Mouse (Mus musculus) MEL (cell line): Measurements from ENCODE around the gene Fhit.

Experiments
- BHLHE40 ChIP-seq: IDR thresholded peaks from 2 replicates; pipeline ENCODE4 v1.6.1; 2012; ENCODE audit warnings: low read depth, mild to moderate bottlenecking, inconsistent platforms, low read length, improper control_type of control experiment, borderline replicate concordance
- CHD1 ChIP-seq: IDR thresholded peaks from 2 replicates; pipeline ENCODE4 v1.6.1; 2012; ENCODE audit warnings: low read depth, mild to moderate bottlenecking, inconsistent platforms, low read length, improper control_type of control experiment
- CHD2 ChIP-seq: IDR thresholded peaks from 2 replicates; pipeline ENCODE4 v1.6.1; 2011; ENCODE audit warnings: low read length, improper control_type of control experiment
- CTCF ChIP-seq, 3 experiments: IDR thresholded peaks in 2 of 3; conservative IDR thresholded peaks in 1 of 3; 2 replicates each; pipeline ENCODE4 v1.5.1; 2011 to 2012; ENCODE audit warnings: low read length in 3 of 3, low read depth in 2 of 3, mild to moderate bottlenecking in 2 of 3, improper control_type of control experiment in 1 of 3, inconsistent platforms in 1 of 3, mixed read lengths in 1 of 3, moderate library complexity in 1 of 3; ENCODE audit not compliant: control insufficient read depth in 1 of 3, insufficient read depth in 1 of 3, poor library complexity in 1 of 3, severe bottlenecking in 1 of 3
- E2F4 ChIP-seq: IDR thresholded peaks from 2 replicates; pipeline ENCODE4 v1.6.1; 2011; ENCODE audit warnings: low read depth, low read length, improper control_type of control experiment, borderline replicate concordance
- EP300 ChIP-seq, 2 experiments: IDR thresholded peaks; 2 replicates each; pipeline ENCODE4 v1.6.1; 2011; ENCODE audit warnings: improper control_type of control experiment in 2 of 2, low read length in 2 of 2, low read depth in 1 of 2, mild to moderate bottlenecking in 1 of 2
- MAFK ChIP-seq: IDR thresholded peaks from 2 replicates; pipeline ENCODE4 v1.6.1; 2011; ENCODE audit warnings: low read depth, mild to moderate bottlenecking, low read length, improper control_type of control experiment, borderline replicate concordance
- MAZ ChIP-seq: IDR thresholded peaks from 2 replicates; pipeline ENCODE4 v1.6.1; 2012; ENCODE audit warnings: low read depth, mild to moderate bottlenecking, inconsistent platforms, low read length, improper control_type of control experiment
- NRF1 ChIP-seq: IDR thresholded peaks from 2 replicates; pipeline ENCODE4 v1.6.1; 2014; ENCODE audit warnings: low read depth, mild to moderate bottlenecking, inconsistent platforms, low read length, improper control_type of control experiment, moderate library complexity; ENCODE audit not compliant: poor library complexity, insufficient read depth, severe bottlenecking
- POLR2A ChIP-seq, 2 experiments: IDR thresholded peaks; 2 replicates each; pipeline ENCODE4 v1.6.1; 2011 to 2012; ENCODE audit warnings: low read length in 2 of 2, mild to moderate bottlenecking in 2 of 2, control low read depth in 1 of 2, improper control_type of control experiment in 1 of 2, low read depth in 1 of 2, moderate library complexity in 1 of 2; ENCODE audit not compliant: control insufficient read depth in 1 of 2, insufficient read depth in 1 of 2, poor library complexity in 1 of 2
- POLR2AphosphoS2 ChIP-seq: IDR thresholded peaks from 2 replicates; pipeline ENCODE4 v1.6.1; 2011; ENCODE audit warnings: low read length, improper control_type of control experiment
- RCOR1 ChIP-seq: IDR thresholded peaks from 2 replicates; pipeline ENCODE4 v1.6.1; 2012; ENCODE audit warnings: low read depth, mild to moderate bottlenecking, inconsistent platforms, low read length, improper control_type of control experiment
- TAL1 ChIP-seq: IDR thresholded peaks from 2 replicates; pipeline ENCODE4 v1.6.1; 2012; ENCODE audit warnings: mild to moderate bottlenecking, inconsistent platforms, low read length, moderate library complexity, mixed read lengths
- USF1 ChIP-seq: IDR thresholded peaks from 2 replicates; pipeline ENCODE4 v1.6.1; 2014; ENCODE audit warnings: low read depth, mild to moderate bottlenecking, inconsistent platforms, low read length, improper control_type of control experiment, moderate library complexity

- no peak for TF ChIP-seq MAFK
- TF ChIP-seq E2F4: no peak
- no peak for TF ChIP-seq CTCF (IDR thresholded peaks at IDR 0.05 in 2 of 3, conservative IDR thresholded peaks at IDR 0.05 in 1 of 3; ENCODE audit: control insufficient read depth in 1 of 3, insufficient read depth in 1 of 3, low read depth in 2 of 3, low read length in 3 of 3, poor library complexity in 1 of 3, severe bottlenecking in 1 of 3)
- TF ChIP-seq POLR2A (IDR thresholded peaks at IDR 0.05; ENCODE audit: control insufficient read depth in 1 of 2, insufficient read depth in 1 of 2, low read depth in 1 of 2, low read length in 2 of 2, poor library complexity in 1 of 2): no peak
- TF ChIP-seq USF1: no peak
- TF ChIP-seq RCOR1: no peak
- no peak for TF ChIP-seq BHLHE40
- TF ChIP-seq POLR2AphosphoS2: no peak
- no peak for TF ChIP-seq CHD1
- TF ChIP-seq NRF1: no peak
- TF ChIP-seq CHD2: no peak
- no peak for TF ChIP-seq MAZ
- no peak for TF ChIP-seq EP300 (IDR thresholded peaks at IDR 0.05; ENCODE audit: low read depth in 1 of 2, low read length in 2 of 2)
- TF ChIP-seq TAL1: no peak
Measured at GRCm38 (mm10) chr14:9748709-9749108, 1413.1 kb downstream of the Fhit start.
